Mouse (Mus musculus): ENCODE results near the gene Ranbp1.
A peak's percentile ranks its signal among the peaks of the same experiment; 100 is the strongest.

DNA sequence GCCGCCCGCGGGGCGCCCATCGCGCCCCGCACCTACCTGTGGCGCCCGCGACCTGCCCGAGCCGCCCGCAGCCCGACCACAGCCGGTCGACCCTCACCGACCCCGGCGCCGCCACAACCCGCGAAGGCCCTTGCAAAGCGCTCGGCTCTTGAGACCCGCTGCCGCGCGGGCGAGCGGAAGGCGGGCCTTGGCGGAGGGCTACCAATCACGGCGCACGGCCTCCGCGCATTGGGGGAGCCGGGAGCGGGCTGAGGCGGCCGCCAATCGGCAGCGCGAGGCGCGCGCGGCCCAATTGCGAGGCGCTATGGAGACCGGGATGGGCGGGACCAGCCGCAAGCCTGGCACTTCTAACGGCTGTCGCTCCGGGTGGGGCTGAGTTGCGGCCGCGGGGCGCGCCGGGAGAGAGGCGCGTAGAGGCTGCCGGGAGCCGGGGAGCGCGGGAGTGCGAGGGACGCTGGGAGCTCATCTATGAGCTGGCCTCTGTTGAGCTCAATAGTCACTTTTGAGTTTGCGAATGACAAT is 40.6 kb upstream of the Ranbp1 start, which contains the start of gene Dgcr8:
- no peak for TF ChIP-seq CTCF (IDR thresholded peaks at IDR 0.05; ENCODE audit: low read depth, low read length)
- TF ChIP-seq POLR2A (IDR thresholded peaks at IDR 0.05; ENCODE audit: extremely low read depth, insufficient read depth, low read length) = peak; percentile 31; the same call in 1 of the 2 replicates
